Mouse (Mus musculus) spleen, adult 18-20 months (tissue): Measurements from ENCODE around the gene Aprt.

Source experiments
- DNase-seq, 2 experiments: peaks; one replicate each; pipeline ENCODE4 v3.0.0; 2022; ENCODE audit warnings: mixed read lengths in 2 of 2

Aprt gene

DNA sequence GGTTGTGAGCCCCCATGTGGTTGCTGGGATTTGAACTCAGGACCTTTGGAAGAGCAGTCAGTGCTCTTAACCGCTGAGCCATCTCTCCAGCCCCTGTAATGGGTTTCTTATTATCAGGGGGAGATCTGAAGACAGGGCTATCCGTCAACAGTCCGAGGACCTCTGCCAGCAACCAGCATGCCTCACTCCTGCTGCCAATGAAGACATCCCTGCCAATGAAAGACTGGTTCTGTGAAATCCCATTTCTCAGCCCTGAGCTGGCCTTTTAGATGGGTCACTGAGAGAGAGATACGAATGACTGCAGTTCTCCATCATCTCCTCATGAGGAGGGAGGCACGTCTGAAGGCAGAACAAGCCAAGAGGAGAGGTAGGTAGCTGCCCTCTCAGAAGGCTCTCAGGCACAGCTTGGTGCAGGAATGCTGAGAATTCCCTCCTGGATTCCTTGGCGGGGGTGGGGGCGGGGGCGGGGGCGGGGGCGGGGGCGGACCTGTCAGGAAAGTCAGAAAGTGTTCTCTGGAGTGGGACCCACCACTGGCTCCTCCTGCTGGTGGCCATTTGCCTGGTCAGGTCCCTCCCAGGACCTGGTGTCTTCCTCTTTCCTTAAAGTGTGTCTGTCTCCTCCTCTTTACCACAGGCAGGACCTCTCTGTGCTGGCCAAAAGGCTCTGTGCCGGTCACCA lies 17.9 kb downstream of the Aprt start:
- no peak for DNase-seq

DNA sequence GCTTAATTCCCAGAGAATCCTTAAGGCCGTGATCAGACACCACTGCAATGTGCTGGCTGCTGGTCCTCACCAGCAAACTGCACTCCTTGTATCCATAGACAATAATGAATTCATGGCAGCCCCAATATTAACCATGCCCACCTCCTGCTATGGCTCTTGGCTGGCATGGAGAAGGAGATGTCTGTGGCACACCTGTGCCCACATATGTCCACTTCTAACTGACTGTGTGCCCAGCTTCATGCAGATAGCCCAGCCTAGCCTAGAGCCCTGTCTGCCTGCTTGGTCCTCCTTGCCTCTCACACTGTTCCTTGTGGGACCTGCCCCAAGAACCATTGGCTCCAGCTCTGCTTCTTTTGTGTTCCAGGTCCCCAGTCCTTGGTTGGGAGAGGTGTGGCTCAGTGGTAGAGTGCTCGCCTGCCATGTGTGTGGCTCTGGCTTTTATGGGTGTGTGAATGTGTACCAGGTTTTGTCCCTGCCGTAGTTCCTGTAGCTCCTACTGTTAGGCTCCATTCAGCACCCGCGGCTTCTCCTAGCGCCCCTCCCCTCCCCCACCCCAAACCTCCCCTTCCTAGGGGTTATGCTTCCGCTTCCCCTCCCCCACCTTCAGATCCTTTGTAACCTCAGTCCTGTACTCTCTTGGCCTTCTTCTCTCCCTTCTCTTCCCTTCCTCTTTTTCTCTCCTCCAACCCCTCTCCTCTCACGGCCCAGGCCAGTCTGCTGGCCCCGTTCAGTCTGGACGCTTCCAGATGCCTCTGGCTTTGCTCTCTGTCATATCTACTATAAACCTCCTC lies 19.3 kb downstream of the Aprt start:
- DNase-seq: no peak

DNA sequence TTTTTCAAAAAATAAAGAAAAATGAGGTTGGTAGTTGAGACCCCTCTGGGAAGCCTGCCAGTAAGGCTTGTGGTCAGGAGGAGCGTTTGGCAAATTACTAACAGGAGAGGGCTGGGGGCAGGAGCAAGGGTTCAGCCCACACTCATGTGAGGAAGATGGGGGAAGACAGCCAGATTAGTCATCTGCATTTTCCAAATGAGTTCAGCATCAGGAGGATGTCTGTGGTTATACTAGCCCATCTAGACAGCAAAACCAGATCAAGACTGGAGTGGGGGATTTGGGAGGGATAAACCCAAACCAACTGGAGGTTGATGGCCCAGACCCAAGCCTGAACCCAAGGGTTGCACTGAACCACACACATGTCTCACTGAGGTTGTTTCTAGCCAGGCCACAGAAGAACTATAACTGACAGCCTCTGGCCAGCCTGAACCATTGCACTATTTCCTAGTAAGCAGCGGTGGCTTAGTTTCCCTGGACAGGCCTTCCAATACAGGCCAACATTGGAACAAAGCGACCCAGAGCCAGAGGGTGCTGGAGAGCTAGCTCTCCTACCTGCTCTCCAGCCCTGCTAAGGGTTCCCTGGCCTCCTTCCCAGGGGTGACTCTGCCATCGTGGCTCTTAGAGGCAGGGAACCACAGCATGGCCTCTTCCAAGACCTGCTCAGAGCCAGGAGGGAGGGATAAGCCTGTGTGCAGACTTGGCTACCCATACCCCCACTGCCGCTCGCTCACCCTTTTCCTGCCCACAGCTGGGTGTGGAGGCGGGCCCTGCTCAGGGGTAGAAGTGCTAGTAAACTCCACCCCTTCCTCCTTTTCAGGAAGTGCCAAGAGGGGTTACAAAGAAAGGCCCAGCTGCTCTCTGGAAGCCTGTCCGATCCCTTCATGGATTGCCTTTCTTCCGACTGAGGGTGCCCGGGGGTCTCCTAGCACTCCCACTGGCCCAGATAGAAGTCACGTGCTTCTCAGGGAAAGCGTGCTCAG lies 20.4 kb downstream of the Aprt start:
- DNase-seq: peak; percentile 73 to 74

DNA sequence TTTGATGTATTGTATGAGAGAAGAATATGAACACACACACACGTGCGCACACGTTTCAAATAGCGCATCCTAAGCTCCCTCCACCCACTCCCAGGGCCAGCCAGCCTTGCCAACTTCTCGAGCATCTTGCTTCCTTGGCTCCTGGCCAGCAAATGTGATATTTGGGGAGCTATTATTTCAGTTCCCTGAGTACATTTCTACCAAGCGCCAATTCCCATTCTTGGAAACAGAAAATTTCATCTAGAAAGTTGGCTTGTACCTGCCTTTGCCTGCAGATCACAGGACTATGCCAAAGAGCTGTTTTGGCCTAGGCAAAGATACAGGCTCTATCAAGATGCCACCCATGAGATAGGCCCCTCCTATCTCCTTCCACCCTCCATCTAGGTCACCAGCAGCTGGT lies 21.9 kb downstream of the Aprt start:
- DNase-seq: no peak

DNA sequence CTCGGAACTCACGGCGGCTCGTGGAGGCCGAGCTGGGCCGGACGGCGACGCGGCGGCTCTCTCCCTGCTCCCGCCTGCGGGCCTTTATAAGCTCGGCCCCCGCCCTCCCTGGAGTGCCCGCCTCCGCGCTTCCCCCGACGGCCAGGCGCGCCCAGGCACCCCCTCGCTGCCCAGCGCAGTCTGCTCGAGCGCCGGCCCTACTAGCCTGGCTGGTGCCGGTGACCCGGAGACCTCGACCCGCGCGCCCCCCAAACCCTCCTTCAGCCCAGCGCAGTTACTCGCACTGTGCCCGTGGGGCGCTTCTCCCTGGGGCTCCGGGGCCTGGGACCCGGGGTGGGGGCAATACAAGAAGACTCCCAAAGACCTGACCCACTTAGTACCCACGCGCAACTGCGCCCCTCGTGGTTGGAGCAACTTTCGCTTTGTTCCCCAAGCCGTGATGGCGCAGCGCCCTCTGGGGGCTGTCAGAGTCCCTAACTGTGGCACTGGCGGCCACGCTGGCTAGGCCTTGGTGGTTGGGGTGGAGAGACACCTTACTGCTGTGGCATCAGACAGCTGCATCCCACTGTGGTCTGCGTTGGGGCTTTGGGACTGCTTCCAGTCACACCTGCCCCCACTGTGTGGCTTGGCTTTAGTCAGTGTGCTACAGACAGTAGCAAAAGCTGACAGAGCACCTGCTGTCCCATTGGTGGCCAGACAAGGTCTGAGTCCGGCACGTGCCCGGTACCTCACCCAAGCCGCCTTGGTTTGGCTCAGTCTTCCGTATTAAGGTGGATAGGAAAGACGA lies 25.3 kb downstream of the Aprt start, which contains the start of gene Piezo1:
TSS of gene Piezo1 (minus strand) at position 65 of the 787 bp plus-strand sequence.
- DNase-seq: peak; percentile 86 to 96

DNA sequence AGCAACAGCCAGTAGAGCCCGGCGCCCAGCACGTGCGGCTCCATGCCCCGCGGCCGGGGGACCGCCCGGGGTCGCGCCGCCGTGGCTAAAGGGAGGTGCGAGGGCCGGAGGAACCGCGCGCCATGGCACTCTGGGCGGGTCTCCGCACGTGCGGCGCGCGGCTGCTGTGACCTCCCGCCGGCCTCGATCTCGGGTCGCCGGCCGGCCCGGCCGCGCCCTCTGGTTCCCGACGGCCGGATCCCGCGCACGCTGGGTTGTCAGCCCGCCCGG lies 25.8 kb downstream of the Aprt start:
- no peak for DNase-seq

DNA sequence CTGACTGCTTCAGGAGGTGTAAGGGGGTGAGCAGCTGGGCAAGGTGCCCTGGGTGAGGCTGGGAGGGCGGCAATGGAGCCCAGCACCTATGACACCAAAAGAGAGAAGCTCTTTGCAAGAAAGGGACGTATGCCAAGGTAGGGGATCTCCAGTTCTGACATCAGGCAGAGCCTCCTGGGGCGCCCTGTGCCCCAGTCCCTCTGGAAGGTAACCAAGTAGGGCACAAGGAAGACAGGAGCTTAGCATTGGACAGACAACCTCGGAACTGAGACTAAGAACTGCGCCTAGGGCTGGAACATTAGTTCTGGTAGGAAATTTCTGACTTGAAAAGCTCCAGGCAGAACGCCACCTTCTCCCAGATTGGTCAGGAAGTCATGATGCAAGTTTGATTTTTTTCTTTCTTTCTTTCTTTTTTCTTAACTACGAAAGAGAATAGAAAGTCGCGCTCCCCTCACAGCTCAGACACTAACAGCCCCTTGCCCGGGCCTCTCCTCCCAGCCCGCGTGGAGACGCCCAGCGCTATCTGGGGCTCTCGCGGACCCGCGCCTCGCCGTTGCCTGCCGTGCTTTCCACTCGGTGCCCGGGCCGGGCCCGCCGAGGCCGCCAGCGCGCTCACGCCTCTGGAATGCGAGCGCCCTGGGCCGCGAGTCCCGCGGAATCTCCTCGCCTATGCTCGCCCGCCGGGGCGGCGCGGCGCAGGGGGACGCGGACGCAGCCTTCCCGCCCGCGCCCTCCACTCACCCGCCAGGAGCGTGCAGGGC lies 26.3 kb downstream of the Aprt start:
- peak in 1 of 2 experiments; percentile 31 for DNase-seq

DNA sequence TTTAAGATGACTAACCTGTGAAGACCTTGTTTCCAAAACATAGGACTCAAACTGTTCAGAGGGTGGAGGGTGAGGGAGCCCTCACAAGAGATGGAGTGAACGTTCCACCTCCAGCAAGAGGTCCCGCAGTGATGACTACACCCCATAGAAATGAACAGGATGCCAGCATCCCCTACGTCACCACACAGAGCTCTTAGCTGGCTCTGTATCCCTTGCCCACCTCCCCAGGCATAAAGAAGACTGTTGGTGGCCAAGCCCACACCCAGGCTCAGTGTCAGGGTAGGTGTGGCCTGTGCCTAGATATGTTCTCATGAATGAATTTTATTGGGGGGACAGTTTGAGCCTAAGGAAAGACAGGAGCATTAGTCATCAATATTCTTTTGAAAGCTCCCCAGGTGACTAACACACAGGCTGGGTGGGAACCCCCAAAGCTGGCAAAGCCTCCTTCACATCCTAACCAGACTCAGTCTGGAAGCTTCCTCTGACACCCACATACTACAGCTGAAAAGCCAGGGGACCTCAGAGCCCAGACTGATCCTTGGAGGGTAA lies 27.7 kb downstream of the Aprt start:
- no peak for DNase-seq

DNA sequence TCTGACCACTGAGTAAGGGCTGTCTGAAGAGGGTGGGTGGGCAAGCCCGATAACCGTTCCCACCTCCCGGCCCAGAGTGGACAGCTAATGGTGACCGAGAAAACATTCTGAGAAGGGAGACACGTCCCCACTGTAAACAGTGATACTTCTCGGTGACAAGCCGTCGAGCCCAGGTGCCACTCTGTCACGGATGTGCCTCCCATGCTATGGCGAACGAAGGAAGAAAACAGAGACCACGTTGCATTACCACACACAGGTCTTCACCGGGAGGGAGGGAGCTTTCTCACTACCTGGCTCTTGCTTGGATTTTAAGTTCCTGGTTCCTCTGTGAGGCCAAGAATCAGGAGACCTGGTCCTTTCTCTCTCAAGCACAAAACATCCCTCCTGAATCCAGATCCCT lies 28.4 kb downstream of the Aprt start:
- DNase-seq: no peak

DNA sequence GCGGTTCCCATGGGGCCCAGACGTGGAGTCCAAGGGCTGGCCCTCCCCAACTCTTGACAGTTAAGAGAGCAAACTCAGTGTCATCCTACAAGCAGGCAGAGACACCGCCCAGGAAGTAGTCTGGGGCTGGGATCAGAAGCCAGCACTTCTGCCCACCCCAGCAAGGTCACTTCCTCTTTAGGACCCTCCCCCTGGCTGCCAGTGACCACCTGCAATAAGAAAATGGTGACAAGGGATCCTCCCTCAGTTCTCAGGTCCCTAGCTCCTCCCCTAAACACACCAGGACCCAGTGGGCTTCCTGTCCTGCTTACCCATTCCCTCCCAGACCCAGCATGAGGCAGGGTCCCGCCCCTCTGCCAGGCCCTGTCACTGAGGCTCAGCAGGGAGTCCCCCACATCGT lies 28.9 kb downstream of the Aprt start:
- DNase-seq: peak; percentile 62 to 68

DNA sequence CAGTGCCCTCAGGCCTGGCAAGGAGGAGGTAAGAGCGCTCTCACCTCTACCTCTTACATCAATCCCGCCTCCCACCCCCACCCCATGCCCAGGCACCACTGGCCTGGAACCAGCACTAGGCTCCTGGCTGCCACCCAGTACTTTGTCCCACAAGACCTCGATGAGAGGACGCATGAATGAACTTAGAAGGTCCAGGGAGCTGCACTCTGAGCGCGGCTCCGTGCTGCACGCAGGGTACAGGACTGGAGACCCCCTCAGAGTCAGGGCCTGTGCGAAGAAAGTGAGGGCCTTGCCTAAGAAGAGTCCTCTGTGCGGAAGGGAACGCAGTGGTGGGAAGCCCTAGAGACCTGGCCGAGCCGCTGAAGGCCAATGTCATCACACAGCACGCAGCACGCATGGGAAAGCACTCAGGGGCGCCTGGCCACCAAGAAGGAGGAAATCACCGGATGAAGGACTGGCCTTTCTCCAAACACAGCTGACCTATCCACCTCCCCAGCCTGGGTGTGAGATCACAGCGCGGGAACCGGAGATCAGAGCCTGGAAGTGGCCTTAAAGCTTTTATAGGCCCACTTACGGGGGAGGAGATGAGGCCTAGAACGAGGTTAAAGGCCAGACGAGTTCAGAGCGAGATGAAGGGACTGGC lies 29.8 kb downstream of the Aprt start:
- DNase-seq: no peak

DNA sequence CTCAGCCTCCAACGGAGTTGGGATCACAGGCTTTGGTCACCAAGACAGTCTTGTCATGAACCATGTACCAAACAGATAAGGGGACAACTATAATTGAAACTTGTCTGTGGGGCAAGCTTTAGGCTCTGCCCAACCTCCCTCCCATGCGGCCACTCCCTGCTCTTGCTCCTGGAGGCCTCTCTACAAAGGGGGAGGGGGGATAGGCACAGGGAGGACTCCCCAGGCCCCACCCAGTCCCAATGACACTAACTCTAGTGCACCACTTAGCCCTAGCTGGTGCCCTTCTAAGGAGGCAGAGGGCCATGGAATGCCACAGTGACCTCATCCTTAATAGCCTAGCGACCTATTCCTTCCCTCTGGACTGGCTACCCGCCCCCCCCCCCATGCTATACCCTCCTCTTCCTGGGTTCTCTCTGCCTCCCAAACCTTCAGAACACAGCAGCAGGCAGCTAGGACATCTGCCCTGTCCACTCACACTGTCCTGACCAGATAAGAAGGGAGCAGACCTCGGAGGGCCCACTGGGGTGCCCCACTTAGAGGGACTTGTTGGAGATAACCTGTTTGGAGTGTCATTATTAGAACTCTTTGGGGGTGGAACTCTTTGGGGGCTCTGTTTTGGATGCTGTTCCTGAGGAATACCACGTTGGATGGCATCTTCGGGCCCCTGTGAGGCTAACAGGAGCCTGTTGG lies 30.5 kb downstream of the Aprt start:
- no peak for DNase-seq

DNA sequence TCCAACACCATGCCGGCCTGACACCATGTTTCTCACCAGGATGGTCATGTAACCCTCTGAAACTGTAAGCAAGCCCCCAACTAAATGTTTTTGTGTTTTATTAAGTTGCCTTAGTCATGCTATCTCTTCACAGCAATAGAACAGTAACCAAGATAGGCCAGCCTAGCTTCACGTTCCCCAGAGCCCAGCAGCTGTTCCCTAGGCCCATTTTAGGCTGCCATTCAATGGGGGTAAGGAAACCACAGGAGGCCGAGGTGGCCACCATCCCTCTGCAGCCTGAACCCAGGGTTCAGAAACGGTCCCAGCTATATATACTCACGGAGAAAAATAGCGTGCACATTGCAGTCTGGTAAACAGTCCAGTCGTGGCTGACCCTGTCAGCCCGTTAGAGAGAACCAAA lies 32.6 kb downstream of the Aprt start:
- DNase-seq: no peak

DNA sequence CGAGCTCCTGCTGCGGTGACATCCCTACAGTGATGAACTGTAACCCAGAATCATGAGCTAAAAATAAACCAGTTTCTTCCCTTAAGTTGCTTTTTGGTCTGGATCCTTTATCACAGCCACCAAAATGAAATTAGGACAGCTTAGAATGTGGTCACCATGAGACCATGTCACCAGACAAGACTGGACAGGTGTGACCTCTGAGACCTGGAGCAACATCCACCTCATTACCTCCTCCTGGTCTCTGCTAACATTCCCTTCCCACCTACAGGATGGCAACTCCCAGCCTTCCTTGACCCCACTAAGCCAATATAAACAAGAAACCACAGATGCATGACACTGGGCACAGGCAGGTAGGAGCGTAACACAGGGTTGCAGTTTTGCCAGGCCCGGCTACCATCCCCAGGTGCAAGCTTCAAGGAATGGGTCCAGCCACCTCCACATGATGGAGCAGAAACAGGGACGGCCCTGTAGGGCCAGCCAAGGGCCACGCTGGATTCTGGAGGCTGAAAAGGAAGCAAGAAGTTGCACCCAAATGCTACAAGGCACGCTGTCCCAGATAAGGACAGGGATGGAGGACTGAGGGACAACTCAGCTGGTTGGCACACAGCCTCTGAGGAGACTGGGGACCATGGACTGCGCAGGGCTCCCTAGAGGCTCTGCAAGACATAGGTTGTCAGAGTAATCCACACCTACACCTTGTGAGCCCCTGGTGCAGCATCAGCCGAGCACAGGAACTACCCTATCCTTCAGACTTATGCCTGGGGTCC lies 38.2 kb downstream of the Aprt start:
- DNase-seq: no peak

DNA sequence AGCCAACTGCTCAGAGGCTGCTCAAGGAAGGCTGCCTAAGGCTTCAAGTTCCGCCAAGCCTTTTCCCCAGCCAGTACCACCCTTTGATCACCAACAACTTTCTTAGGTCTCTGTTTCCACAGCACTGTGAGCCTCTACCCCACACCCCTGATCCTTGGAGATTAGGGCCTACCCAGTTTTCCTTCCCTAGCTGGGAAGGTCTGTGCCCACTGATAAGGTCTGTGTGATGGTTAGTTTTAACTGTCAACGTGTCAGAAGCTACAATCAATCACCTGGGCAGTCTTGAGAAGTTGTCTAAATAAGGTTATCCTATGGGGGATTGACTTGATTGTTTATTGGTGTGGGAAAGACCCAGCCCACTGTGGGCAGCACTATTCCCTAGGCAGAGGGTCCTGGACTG lies 38.9 kb downstream of the Aprt start:
- no peak for DNase-seq

DNA sequence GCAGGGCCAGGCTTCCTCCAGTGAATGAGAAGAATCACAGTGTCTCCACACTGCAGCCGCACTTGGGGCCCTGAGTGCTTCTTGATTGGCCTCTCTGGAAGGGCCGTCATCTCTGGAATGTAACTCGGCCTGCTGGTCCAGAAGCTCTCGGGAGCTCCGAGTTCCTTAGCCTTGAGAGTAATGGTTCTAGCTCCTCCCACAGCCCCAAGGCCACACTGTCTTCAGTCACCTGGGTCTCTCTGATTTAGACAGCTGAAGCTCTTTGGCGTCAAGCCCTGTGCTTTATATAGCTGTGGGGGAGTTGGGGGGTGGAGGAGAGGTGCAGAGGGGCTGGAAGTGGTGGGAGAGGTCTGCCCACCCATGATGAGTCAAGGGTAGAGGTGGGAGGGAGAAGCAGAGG lies 39.7 kb downstream of the Aprt start:
- DNase-seq: no peak

DNA sequence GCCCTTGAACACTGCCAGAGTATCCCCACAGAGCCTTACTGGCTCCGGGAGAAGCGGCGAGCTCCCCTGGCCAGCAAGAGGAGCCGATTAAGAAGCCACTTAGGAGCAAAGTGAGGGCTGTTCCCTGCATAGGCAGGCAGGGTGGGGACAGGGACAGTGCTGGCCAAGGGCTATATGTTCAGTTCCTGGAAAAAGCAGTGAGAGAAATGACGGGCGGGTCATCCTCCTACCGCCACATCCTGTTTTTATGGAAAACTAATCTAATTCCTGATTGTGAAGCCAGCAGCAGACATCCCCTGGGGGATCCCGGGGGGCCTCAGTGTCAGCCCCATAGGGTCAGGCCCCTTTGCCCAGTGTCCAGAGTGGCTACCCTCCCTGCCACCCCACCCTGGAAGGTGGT lies 45.4 kb downstream of the Aprt start:
- DNase-seq: no peak

DNA sequence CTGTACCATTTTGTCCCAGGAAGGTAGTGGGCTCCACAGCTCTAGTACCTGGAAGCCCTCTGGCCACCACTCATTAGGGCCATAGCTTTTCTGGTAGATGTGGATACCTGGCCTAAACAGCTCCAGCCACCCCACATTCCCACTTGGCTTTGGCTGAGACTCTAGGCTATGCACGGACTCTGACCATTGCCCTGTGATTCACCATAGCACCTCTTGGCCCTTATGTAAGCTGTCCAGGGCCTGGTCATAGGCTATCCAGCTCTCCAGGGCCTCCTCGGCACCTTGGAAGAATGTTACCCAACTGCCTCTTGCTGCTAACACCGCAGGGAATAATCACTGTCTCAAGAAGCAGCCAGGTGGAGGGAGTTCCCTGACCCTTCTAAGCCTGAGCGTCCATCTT lies 47.5 kb downstream of the Aprt start:
- no peak for DNase-seq

DNA sequence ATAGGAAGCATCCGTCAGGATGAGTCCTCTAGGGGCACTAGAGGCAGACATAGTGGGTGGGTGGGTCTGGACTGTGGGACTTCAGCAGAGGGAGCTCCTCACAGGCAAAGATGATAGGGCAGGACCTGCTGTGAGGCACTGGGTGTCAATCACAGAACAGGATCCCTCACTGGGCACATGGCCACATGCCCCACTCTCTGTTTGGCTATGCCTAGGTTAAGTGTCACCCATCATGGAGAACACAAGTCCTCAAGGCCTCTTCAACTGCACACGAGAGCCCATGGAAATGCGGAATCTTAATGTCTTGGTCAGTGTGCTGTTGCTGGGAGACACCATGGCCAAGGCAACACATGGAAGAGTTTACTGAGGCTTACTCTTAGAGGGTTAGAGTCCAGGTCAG lies 48.8 kb downstream of the Aprt start:
- no peak for DNase-seq
